Mouse (Mus musculus): ENCODE measurements around the gene Prnp.

Prnp gene

DNA sequence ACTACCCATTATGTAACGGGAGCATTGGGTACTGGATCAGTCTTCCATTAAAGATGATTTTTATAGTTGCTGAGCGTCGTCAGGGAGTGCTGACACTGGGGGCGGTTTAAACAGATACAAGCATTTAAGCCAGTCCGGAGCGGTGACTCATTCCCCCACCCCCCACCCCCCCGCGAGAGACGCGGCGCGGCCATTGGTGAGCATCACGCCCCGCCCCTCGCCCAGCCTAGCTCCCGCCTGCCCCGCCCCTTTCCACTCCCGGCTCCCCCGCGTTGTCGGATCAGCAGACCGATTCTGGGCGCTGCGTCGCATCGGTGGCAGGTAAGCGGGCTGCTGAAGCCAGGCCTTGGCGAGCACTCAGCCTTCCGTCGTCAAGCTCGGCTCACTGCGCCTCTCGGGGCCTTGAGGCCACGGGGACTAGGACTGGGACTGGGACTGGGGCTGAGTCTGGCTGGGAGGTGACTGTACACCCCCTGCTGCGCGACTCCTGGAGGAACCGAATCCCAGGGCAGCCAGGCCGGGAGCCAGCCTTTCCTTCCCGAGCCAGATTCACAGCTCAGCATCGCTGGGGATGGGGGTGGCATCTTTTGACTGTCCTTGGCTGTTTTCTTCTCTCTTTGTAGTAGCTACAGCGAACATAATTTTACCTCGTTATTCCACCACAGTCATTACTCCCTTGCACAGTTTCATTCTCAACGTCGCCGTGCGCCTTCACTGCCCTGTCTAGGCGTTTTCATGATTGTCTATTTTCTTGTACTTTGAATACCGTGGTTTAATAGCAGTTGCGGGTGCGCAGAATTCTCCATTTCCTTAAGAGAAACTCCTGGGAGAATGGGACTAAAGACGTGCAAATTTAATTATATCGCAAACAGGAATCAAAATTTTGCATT, at the start of gene Prnp, which contains the start of gene Prn:
Prnp (plus strand) TSS at position 246 of the 890 bp plus-strand sequence.
Prn (plus strand) TSS at position 275 of the 890 bp plus-strand sequence.
- peak; percentile 92 to 96 for DNase-seq

DNA sequence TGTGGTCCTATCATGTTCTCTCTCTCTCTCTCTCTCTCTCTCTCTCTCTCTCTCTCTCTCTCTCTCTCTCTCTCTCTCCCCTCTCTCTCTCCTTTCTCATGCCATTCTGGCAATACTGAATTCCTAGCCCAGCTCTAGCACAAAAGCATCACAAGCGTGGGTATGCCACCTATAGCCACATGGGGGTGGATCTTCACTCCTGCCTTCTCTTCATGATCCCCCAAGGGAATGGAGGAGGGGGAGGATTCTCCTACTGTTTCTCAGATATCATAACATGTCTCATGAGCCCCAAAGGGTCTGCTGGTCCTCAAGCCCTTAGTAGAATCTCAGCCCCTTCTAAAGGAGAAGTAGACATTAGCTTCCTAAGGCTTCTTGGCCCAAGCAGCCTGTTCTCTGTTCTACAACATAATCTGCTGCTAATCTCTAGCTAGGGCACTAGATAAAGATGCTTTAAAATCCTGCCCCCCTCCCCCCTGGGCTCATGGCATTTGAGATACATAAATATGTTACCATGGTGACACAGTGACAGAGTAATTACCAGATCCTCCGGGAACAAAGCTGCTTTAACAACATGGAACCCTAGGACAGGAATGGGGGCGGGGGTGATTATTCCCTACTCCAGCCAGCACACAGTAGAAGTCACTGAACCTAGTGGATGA, 47.0 kb upstream of the Prnp start:
- DNase-seq, result no peak

DNA sequence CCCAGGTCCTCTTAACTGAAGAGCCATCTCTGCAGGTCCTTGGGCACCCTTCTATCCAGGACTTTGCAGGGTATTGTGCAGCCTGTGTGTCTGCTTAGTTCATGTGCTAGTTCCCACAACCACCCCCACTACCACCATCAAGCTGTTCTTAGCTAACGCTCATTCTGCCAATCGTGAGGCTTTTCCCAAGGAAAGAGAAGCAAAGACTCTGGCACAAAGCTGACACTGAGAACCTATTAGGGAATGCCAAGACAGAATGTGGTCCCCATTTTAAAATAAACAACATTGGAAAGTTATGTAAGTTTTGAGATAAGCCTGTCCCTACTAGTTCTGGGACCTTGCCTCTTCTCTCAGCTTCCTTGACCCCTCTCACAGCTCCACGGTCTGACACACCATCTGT, 46.3 kb upstream of the Prnp start:
- no peak for DNase-seq

DNA sequence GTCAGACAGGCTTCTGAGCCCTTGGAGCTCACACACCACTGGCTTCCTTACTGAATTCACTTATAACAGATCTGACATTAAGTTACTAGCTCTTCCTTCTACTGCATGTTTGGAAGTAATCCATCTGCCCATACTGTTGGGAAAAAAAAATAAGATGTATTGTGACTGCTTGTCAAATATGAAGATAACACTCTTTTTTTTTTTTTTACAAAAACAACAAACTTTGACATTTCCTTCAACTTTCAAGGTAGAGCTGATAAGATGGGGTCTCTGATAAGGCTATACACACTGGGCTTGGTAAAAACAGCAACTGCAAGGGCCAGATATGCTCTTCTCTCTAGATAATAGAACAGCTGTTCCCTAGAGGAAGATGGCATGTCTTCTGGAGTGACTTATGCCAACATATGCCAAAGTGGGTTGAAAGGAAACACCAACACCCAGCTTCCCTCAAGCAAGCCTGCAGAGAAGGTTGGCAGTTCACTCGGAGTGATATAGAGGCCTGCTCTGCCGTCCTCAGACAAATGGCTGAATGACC, 45.4 kb upstream of the Prnp start:
- DNase-seq, result no peak

DNA sequence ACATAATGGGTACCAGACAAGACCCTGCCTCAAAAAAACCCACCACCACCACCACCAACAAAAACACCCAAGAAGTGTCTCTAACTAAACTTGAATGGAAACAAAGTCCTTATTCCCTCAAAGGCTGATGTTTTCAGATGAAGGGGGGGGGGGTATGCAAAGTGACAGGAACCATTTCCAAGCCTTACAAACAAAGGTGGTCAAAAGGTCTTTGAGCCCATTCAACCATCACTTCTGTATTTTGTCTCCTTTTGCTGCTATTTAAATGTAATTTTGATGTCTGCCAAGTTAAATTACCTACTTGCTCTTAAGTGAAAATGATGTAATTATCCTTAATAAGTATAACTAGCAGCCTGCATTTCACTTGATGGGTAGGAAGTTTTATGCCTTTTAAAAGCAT, 43.1 kb upstream of the Prnp start:
- no peak for DNase-seq

DNA sequence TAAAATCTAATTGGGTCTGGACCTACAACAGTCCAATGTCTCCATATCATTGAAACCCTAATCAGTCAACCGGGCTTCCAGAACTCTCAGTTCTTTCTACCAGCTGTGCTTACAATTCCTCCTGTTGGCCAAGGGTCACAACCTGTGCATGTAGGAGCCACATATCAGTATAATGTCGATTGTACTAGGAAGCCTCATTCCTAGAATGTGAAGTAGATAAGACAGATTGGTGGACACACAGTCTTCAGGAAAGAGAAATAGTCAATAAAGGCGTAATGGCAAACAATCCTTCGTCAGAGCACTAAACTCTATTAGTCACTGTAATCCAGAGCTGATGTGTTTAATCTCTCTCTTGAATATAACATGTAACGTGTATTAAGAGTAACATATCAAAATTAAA, 40.7 kb upstream of the Prnp start:
- DNase-seq, result no peak

DNA sequence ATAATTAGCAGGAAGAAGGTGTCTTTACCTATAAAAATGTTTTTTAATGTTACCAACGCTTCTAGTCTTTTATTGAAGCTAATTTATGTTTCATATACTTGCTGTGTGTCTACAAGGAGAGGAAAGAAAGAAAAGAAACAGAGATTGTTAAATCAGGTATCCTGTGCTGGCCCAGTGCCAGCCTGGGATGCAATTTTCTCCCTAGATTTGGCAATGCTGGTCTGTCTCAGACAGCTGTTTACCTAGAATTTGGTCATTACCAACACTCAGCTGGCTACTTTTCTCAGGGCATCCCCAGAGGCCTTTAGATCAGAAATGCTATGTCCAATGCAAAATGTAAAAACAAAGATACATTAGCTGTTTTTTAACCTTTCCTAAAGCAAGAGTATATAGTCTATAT, 36.4 kb upstream of the Prnp start:
- DNase-seq, result no peak

DNA sequence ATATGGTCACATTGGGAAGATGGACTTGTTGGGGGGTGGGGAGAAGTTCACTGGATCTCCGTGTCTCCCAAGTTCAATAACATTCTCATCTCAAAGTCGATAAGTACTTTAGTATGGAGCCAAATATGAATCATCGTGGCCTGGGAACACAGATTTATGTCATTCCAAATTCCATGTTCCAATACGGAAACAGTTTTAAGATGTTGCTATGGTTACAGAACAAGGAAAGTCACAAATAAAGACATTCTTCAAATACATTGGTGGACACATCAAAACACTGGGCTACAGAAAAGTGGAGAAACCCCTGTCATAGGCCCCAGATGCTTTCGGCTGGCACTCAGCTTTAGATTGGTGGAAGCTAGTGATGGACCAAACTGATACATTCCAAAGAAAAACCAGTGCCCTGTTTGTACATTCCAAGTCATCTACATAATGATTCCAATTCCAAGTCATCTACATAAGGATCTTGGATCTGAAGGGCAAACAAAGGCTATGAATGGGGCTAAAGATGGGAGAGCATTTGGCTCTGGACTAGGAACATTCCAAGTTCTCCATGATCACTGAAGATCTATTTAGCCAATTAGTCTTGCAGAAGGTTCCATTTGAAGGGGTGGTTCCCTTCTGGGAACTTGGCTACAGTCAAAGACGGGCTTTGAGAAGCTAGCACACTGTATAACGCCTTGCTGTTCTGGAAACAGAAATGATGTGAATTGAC, 33.0 kb upstream of the Prnp start:
- DNase-seq, result no peak

DNA sequence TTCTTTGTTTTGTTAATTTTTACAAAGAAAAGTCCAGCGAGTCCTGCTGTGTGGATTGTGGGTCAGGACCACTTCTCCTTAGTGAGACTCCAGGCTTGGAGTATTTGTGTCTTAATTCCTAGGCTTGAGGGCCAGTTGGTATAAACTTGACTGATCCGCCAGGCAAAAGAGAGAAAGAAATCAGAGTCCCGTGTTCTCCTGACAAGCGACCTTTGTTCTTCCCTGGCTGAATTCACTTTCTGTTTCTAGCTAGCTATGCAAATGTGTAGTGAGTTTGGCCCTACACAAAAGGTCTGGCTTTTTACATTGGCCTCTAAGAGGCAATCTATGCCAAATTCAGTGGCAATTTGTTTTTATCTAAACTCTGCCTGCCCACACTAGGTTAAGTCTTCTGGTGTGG, 28.0 kb upstream of the Prnp start:
- no peak for DNase-seq

DNA sequence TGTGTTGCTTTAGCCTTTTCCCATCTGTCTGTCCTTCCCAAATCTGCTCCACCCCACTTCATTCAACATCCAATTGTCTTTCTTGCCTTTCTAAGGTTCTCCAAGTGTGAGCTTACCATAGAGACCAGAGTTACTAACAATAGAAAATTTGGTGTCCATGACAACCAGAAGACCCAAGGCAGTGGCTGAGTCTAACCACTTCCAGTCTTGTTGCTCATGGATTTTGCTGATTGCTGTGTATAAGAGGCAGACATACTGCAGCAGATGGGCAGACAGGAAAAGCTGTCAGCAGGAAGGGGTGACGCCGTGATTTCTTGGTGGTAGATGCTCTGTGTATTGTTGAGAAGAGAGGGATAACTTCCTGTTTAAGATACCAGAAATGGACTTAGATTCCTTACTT, 26.6 kb upstream of the Prnp start:
- no peak for DNase-seq

DNA sequence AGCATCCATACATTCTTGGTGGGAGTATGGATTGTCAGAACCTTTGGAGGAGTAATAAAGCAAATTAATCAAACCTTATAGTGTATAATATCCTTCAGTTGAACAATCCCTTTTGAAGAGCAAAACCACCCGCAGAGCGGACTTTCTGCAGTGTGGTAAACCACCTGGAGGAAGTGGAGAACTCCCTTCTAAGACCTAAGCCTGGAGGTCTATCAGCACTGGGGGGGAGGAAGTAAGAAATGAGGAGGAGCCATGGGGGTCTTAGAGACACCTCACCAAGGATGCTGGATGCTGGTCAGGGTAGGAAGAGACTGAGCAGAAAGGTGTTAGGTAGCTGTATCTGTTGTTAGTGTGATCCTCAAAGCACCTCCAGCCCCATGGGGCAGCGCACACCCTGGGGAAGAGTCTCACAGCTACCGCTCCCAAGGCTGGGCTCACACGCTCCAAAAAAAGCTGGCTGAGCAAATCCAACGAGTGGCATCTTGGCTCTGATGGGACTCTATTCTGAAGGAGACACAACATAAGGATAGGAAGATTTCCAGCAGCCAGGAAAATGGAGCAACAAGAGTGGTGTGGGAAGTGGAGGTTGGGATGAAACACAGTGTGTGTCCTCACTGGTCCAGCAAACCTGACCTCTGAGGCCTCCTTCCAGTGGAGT, 23.1 kb upstream of the Prnp start:
- DNase-seq, result no peak

DNA sequence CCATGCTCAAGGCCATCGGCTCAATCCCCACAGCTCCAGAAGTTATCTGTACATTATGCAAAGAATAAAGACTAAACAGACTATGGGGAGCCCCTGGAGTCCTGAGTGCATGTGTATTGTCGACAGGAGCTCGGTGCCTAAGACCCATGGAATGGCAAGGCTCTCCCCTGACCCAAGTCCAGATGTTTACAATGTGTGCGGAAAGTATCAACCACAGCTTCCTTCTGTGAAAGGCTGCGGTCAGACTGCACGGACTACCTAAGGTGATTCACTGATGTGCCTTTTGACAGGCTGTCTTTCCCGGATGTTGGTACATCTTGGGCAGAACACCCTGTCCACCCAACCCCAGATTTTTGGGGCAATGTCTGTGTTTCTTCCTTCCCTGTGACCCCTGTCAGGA, 21.5 kb upstream of the Prnp start:
- no peak for DNase-seq

DNA sequence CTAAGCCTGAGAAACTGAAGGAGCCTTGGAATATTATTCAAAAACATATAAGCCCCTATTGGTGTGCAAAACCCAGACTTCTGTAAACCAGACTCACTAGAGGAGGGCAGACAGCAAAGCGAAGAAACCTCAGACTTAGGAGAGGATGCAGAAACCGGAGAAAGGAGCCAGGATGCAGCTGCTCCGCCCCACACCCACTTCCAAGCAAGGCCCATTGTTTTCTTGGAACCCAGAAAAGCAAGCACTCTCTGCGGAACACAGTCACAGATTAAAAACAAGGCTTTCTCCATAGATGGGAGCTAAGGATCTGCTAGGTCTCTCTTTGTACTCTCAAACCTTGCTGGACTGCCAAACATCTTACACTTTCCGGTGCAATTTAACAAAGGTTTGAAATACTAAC, 17.2 kb upstream of the Prnp start:
- DNase-seq, result no peak

DNA sequence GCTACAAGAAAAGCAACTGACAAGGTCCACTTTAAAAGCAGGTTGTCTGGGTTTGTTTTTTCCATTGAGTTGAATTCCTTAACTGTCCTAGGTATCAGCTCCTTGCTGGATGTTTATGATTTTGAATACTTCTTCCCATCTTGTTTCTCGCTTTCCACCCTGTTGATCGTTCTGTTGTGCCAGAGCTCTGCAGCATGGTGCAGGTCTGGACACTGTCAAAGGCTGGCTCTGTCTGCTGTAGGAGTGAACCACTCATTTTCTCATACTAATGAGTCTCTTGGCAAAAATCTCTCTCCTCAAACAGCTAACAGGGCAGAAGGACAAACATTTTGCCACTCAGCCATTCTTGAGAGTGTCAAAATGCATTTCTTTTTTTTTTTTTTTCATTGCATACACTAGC, 14.6 kb upstream of the Prnp start:
- no peak for DNase-seq

DNA sequence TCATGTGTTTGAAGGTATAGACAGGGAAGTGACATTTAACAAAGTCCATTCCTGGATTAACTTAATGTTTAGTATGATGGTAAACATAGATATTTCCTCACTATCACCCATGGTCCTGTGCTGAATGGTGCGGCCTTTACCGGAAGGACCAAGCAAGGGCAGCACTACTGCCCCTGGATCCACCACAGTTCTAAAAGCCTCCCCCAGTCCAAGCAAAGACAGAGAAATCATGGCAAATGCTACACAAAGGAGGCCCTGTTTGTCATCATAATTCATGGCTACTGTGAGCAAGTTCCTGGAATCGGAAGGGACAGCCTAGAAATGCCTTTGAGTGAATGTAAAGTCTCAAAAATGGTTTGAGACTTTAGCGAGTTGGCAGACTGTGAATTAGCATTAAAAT, 13.7 kb upstream of the Prnp start:
- no peak for DNase-seq

DNA sequence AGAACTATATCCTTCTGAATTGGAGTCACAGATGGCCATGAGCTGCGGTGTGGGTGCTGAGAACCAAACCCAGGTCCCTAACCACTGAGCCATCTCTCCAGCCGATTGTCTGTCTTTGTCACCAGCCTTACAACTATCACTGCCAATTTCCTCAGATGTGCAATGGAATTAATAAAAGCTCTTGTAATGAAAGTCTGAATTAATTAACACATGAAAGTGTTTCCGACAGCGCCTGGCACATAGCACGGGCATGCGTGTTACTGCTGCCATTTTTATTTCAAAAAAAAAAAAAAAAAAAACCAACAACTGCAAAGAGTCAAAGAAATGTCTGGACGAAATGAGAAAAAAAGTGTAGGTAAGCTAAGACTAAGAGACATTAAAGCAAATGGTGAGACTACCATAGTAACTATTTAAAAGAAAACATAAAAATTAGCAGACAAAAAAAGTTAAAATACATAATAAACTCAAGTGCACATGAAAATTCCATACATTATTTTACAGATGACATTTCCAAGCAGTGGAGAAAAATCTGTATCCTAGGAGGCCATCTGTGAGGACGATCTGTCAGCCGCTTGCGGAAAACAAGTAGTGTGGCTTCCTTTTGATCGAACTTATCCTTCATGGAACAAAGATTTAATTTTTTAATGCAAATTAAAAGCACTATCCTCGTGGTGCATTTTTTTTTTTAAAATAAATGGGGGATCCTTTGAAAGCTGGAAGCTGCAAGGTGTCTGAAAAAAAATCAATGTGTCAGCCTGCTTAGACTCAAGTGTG, 12.2 kb upstream of the Prnp start:
- no peak for DNase-seq

DNA sequence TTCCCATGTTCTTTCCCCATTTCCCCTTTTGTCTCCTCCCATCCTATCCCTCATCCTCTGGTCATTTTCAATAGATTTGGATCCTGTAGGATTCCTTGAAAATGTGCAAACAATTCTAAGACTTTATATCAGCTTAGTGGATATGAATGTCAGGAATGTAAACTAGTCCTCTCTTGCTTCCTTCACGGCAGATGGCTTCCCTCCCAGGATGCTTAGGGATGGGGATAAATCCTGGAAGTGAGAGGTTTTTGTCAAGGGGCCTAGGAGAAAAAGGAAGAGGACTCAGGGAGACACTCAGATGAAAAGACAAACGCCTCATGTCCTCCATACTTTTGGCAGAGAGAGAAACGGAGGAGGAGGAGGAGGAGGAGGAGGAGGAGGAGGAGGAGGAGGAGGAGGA, 7.3 kb upstream of the Prnp start:
- DNase-seq, result no peak

DNA sequence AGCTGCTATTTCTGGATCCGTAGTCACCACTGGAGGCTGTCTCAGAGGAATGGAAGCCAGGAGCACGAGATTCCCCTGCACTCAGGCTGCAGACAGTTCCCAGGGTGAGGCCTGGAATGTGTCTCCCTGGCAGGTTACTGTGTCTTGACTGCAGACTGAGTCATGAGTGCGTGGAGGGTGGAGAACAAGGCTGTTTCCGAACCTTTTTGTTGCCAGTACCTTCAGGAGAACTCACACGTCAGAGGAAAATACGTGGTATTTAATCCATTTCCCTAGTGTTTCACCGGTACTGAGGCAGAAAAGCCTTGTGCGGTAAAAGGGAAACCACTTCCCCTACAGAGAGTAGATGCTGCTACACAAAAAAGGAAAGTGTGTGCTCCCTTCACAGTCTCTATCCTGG, 6.9 kb upstream of the Prnp start:
- DNase-seq, result no peak

DNA sequence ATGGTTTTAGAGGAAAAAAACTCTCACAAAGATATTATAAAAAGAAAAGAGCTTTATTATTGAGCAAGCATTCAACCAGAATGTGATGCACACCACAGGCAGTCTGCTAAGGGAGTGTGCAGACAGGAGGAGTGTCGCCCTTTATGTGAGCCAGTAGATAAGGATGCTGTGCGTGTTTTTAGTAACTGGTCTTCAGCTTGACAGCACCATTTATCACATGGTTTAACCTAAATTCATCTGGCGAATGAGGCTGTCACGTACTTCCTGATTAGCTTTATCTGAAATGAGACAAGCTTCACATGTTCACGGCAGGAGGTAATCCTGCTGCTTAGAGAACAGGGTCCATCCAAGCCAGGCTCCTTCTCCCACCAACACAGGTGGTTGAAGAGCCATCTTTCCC, 4.7 kb upstream of the Prnp start:
- DNase-seq, result no peak

DNA sequence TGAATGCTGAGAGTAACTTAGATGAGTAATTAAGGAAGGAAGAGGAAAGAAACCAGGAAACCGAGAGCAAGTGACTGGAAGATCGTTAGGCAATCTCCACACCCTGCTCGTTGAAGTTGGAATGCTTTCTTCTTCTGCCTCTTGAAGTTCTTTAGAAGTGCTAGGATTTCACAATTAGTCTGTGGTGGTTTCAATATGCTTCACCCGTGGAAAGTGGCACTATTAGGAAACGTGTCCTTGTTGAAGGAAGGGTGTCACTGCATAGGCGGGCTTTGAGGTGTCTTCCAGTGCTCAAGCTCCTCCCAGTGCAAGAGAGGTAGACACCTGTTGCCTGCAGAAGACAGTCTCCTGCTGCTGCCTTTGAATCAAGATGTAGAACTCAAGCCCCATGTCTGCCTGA, 4.0 kb upstream of the Prnp start:
- no peak for DNase-seq

DNA sequence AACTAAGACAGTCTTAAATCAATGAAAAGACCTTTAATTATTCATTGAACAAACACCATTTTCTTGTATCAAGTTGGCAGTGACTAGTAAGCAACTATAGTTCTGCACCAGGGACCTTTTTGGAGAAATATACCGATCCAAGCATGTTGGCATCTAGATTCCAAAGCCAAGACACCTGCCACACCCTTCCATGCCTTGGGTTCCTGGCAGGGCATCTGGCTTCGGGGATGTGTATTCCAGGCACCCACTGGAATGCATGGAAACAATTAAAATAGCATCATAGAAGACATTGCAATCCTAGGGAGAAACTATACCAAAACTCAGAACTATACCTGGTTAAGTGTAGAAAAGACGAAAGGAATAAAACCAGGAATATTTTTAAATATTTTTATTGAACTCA, 3.5 kb upstream of the Prnp start:
- no peak for DNase-seq

DNA sequence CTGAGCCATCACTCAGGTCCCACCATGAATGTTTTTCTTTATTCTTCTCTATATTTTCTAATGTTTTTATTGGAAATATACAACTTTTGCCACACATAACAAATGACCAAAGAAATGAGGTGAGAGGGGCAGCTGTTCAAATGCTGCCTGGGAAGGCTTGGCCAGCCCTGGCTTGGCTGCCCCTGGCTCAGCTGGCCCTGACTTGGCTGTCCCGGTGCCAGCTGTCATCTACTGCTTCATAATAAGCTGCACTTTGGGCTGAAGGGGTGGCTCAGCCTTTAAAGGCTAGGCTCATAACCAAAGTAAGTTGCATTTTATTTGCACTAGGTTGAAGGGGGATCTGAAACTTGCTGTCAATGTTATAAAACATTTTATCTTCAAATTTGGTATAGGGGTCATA, 2.9 kb upstream of the Prnp start:
- no peak for DNase-seq
